Mouse (Mus musculus) hindbrain, embryonic 11.5 days (tissue): ENCODE results near the gene H13. TPM values are rescaled to one million over a fixed set of nuclear protein-coding genes. Genes with fewer than 3 reads are reported as not detected.

Source experiments
- ATAC-seq: fragments of 200-750 bp; cut with Nextera tagmentation; 2 replicates; pipeline ENCODE4 v1.8.0; 2017; ENCODE audit warnings: mild to moderate bottlenecking, moderate TSS enrichment, moderate library complexity; ENCODE audit not compliant: low FRiP score
- DNase-seq: peaks from one replicate; pipeline ENCODE4 v3.0.0-alpha.2; 2015; ENCODE audit warnings: low spot score
- H3K27ac ChIP-seq: fragments of 300-500 bp; sonication (generic); 2 replicates; pipeline ENCODE4 v1.5.1; 2014; ENCODE audit warnings: mild to moderate bottlenecking, low read depth, low read length
- H3K27me3 ChIP-seq: fragments of 300-500 bp; sonication (generic); 2 replicates; pipeline ENCODE4 v1.6.1; 2014; ENCODE audit warnings: mild to moderate bottlenecking, low read length, moderate library complexity, mixed read lengths; ENCODE audit not compliant: control insufficient read depth, insufficient read depth
- H3K36me3 ChIP-seq: fragments of 300-500 bp; sonication (generic); 2 replicates; pipeline ENCODE4 v1.6.1; 2014; ENCODE audit warnings: mild to moderate bottlenecking, low read length, moderate library complexity, mixed read lengths; ENCODE audit not compliant: control insufficient read depth, insufficient read depth
- H3K4me1 ChIP-seq: fragments of 300-500 bp; sonication (generic); replicated peaks from 2 replicates; pipeline ENCODE4 v1.6.1; 2014; ENCODE audit warnings: low read length, mixed read lengths; ENCODE audit not compliant: control insufficient read depth, insufficient read depth
- H3K4me2 ChIP-seq: fragments of 300-500 bp; sonication (generic); replicated peaks from 2 replicates; pipeline ENCODE4 v1.6.1; 2014; ENCODE audit warnings: mild to moderate bottlenecking, low read depth, low read length
- H3K4me3 ChIP-seq: fragments of 300-500 bp; sonication (generic); 2 replicates; pipeline ENCODE4 v1.5.1; 2014; ENCODE audit warnings: low read depth, low read length
- H3K9ac ChIP-seq: fragments of 300-500 bp; sonication (generic); 2 replicates; pipeline ENCODE4 v1.6.1; 2014; ENCODE audit warnings: low read depth, low read length
- H3K9me3 ChIP-seq: fragments of 300-500 bp; sonication (generic); 2 replicates; pipeline ENCODE4 v1.6.1; 2016; ENCODE audit warnings: low read length; ENCODE audit not compliant: control insufficient read depth
- WGBS: fragments of 180-500 bp; shearing (Covaris S2); extraction: QIAGEN DNeasy Blood & Tissue Kit; methylation state at CpG from one replicate; pipeline ENCODE4 v1.1.7; 2014; 5-methylcytosine and 5-hydroxymethylcytosine counted together
- polyA plus RNA-seq: library from polyadenylated mRNA; unstranded; fragments of >200 nt; fragmentation: Nextera tagmentation; extraction: Ambion mirVana; gene quantifications from 2 replicates; pipeline ENCODE4 v1.2.1, GENCODE M21; 2014

H13 gene
- polyA plus RNA-seq, 1 experiment from 2014 or later, result 138 TPM

- DNase-seq, result peak; percentile 50
- peaks cover 6% of the 10 kb centered on the region for H3K4me1 ChIP-seq
Measured at GRCm38 (mm10) chr2:152737306-152738221, 68.3 kb downstream of the H13 start.

GRCm38 (mm10) chr2:152738341-152738740 lies 69.1 kb downstream of the H13 start:
- Histone ChIP-seq H3K4me3 (peak overlapping the region; percentile 84), H3K27ac (peak overlapping the region; percentile 80), H3K4me1 (peaks cover 6% of the 10 kb centered on the region), H3K9ac (peak overlapping the region; percentile 86), H3K36me3 (no peaks in the 10 kb centered on the region), H3K27me3 (no peaks in the 10 kb centered on the region), H3K9me3 (no peaks in the 10 kb centered on the region), H3K4me2 (peak overlapping the region; percentile 84)
- 64% methylated on average over 2 of the region's 2 CpGs for WGBS
- peak; percentile 41 for DNase-seq
- no peak for ATAC-seq

More at GRCm38 (mm10) chr2:152737306-152738221, 68.3 kb downstream of the H13 start:
- ATAC-seq, result no peak
- peak overlapping the region; percentile 80 for H3K27ac ChIP-seq
- no peaks in the 10 kb centered on the region for H3K27me3 ChIP-seq
- H3K9me3 ChIP-seq, result no peaks in the 10 kb centered on the region
- H3K36me3 ChIP-seq, result no peaks in the 10 kb centered on the region
- H3K4me3 ChIP-seq, result peak overlapping the region; percentile 84
- 7% methylated on average over 10 of the region's 10 CpGs for WGBS
- H3K9ac ChIP-seq, result peak overlapping the region; percentile 86
- H3K4me2 ChIP-seq, result peak overlapping the region; percentile 84

- 2% methylated on average over 33 of the region's 36 CpGs for WGBS
- Histone ChIP-seq H3K4me2 (peak overlapping the region; percentile 67), H3K9me3 (no peaks in the 10 kb centered on the region), H3K27ac (peak overlapping the region; percentile 75), H3K4me1 (peaks cover 6% of the 10 kb centered on the region), H3K9ac (peak overlapping the region; percentile 57; the same call in 1 of the 2 replicates), H3K4me3 (peak overlapping the region; percentile 84), H3K36me3 (no peaks in the 10 kb centered on the region), H3K27me3 (no peaks in the 10 kb centered on the region)
- ATAC-seq (peak; percentile 36), DNase-seq (peak; percentile 76)
Measured at GRCm38 (mm10) chr2:152739031-152739841, 70.0 kb downstream of the H13 start.

GRCm38 (mm10) chr2:152739842-152740260 lies 70.6 kb downstream of the H13 start:
- ATAC-seq, result no peak
- DNase-seq, result peak; percentile 45

GRCm38 (mm10) chr2:152740490-152740889 lies 71.2 kb downstream of the H13 start:
- no peak overlapping the region for H3K4me3 ChIP-seq
- H3K4me2 ChIP-seq, result no peak overlapping the region
- peak overlapping the region; percentile 11; the same call in 1 of the 2 replicates for H3K9ac ChIP-seq
- no peak overlapping the region for H3K27ac ChIP-seq
- peaks cover 6% of the 10 kb centered on the region for H3K4me1 ChIP-seq
- 60% methylated on average over 5 of the region's 5 CpGs for WGBS
- H3K36me3 ChIP-seq, result no peaks in the 10 kb centered on the region
- ATAC-seq (no peak), DNase-seq (no peak)
- no peaks in the 10 kb centered on the region for H3K27me3 ChIP-seq
- H3K9me3 ChIP-seq, result no peaks in the 10 kb centered on the region

More at GRCm38 (mm10) chr2:152739842-152740260, 70.6 kb downstream of the H13 start:
- Histone ChIP-seq H3K36me3 (no peaks in the 10 kb centered on the region), H3K9me3 (no peaks in the 10 kb centered on the region), H3K9ac (no peak overlapping the region; the same call in 1 of the 2 replicates), H3K4me1 (peaks cover 6% of the 10 kb centered on the region), H3K4me2 (peak overlapping the region; percentile 67; the same call in 1 of the 2 replicates), H3K27me3 (no peaks in the 10 kb centered on the region), H3K4me3 (no peak overlapping the region; the same call in 1 of the 2 replicates), H3K27ac (peak overlapping the region; percentile 75)
- 23% methylated on average over 3 of the region's 3 CpGs for WGBS

GRCm38 (mm10) chr2:152741153-152742041 lies 72.1 kb downstream of the H13 start:
- no peak for ATAC-seq
- Histone ChIP-seq H3K4me2 (no peak overlapping the region), H3K27ac (peak overlapping the region; percentile 7; the same call in 1 of the 2 replicates)

GRCm38 (mm10) chr2:152742435-152742834 lies 73.2 kb downstream of the H13 start:
- Histone ChIP-seq H3K27ac (no peak overlapping the region), H3K9ac (no peak overlapping the region), H3K36me3 (no peaks in the 10 kb centered on the region), H3K9me3 (no peaks in the 10 kb centered on the region), H3K4me3 (no peak overlapping the region), H3K27me3 (no peaks in the 10 kb centered on the region), H3K4me2 (no peak overlapping the region), H3K4me1 (peaks cover 6% of the 10 kb centered on the region)
- WGBS, result 30% methylated on average over 10 of the region's 10 CpGs
- ATAC-seq (no peak), DNase-seq (peak; percentile 84)

More at GRCm38 (mm10) chr2:152741153-152742041, 72.1 kb downstream of the H13 start:
- DNase-seq, result peak; percentile 54
- no peak overlapping the region for H3K9ac ChIP-seq
- H3K9me3 ChIP-seq, result no peaks in the 10 kb centered on the region
- no peaks in the 10 kb centered on the region for H3K36me3 ChIP-seq
- no peak overlapping the region for H3K4me3 ChIP-seq
- peaks cover 6% of the 10 kb centered on the region for H3K4me1 ChIP-seq
- 57% methylated on average over 14 of the region's 14 CpGs for WGBS
- no peaks in the 10 kb centered on the region for H3K27me3 ChIP-seq
